Mouse (Mus musculus): ENCODE data around the gene Trp53i13.

Gene Trp53i13

GRCm38 (mm10) chr11:77462283-77463100 is 53.3 kb downstream of the Trp53i13 start, which contains the start of gene Coro6:
Coro6 (plus strand) TSS chr11:77462411.
- DNase-seq (ENCODE audit: low spot score), result no peak

GRCm38 (mm10) chr11:77461856-77462255 is 53.9 kb downstream of the Trp53i13 start:
- DNase-seq (ENCODE audit: low spot score), result no peak

Data from layer of hippocampus, adult 9-10 months (tissue).